Mouse (Mus musculus): ENCODE results near the gene Slc16a4. TPM values are rescaled to one million over a fixed set of nuclear protein-coding genes. Genes with fewer than 3 reads are reported as not detected.

Slc16a4 gene
- polyA plus RNA-seq, 1 experiment from 2014 or later = 0.39 TPM

Other genes with a start within 250 kb of the Slc16a4 start
- gene Kcna2, start 190.1 kb upstream of the Slc16a4 start, polyA plus RNA-seq (2015; fragmentation: Nextera tagmentation; extraction: Ambion mirVana) = 0.12 and 0.13 TPM in 2 replicates
- gene Kcna10, start 108.2 kb upstream of the Slc16a4 start, polyA plus RNA-seq (2015; fragmentation: Nextera tagmentation; extraction: Ambion mirVana) = not detected in 2 replicates
- gene Cym, start 69.5 kb upstream of the Slc16a4 start, polyA plus RNA-seq (2015; fragmentation: Nextera tagmentation; extraction: Ambion mirVana) = 0.07 and 7.3 TPM in 2 replicates
- gene A630076J17Rik, start 60.6 kb upstream of the Slc16a4 start, polyA plus RNA-seq (2015; fragmentation: Nextera tagmentation; extraction: Ambion mirVana) = not detected in 2 replicates
- gene Prok1, start 51.5 kb upstream of the Slc16a4 start, polyA plus RNA-seq (2015; fragmentation: Nextera tagmentation; extraction: Ambion mirVana) = 0.05 and 0.06 TPM in 2 replicates
- 88.2 and 90.1 TPM in 2 replicates for gene Lamtor5, start 12.4 kb upstream of the Slc16a4 start, polyA plus RNA-seq (2015; fragmentation: Nextera tagmentation; extraction: Ambion mirVana)
- gene Rbm15, start 42.4 kb downstream of the Slc16a4 start, polyA plus RNA-seq (2015; fragmentation: Nextera tagmentation; extraction: Ambion mirVana) = 8.1 and 8.2 TPM in 2 replicates
- gene Kcnc4, start 168.3 kb downstream of the Slc16a4 start, polyA plus RNA-seq (2015; fragmentation: Nextera tagmentation; extraction: Ambion mirVana) = 0.02 TPM in 1 of 2 replicates, not detected in the other
- 0.08 and 0.33 TPM in 2 replicates for gene Slc6a17, start 226.8 kb downstream of the Slc16a4 start, polyA plus RNA-seq (2015; fragmentation: Nextera tagmentation; extraction: Ambion mirVana)

Measured in liver, embryonic 16.5 days (tissue).